Mouse (Mus musculus): ENCODE data around the gene Jmy. TPM values are rescaled to one million over a fixed set of nuclear protein-coding genes. Genes with fewer than 3 reads are reported as not detected.

Jmy gene
- polyA plus RNA-seq, 1 experiment from 2014 or later: 10.9 TPM

DNA sequence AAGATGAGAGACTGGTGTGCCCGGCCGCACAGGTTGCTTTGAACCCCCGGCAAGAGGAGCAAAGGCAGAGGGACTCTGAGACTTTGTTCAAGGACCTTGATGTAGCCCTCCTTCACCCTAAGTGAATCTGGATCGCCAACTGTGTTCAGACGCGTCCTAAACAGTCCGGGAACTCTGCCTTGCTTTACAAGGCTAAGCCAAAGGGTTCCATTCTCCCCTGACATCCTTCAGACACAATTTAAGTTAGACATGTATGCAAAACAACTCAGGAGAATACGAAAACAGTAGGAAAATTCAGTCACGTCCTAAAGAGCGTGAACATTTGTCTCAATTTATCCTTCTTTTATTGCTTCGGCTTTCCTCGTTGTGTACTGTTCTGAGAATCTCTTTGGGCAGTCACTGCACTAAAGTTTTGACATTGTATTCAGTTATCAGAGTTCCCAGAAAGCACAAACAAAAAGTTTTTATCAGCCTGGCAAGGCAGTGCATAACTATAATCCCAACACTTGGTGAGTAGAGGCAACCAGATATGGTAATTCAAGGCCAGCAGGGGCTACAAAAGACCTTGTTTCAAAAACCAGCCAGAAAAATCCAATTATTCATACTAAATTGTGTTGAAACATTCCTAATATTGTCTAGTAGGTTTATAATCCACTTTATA is 495 bp upstream of the Jmy start:
- Histone ChIP-seq H3K9ac (replicated peaks) (peak overlapping the region; percentile 55), H3K27ac (replicated peaks) (peak overlapping the region; percentile 93), H3K4me3 (peak overlapping the region; percentile 93), H3K4me2 (replicated peaks) (peak overlapping the region; percentile 75), H3K9me3 (no peaks in the 10 kb centered on the region), H3K4me1 (peaks cover 27% of the 10 kb centered on the region), H3K27me3 (no peaks in the 10 kb centered on the region), H3K36me3 (no peaks in the 10 kb centered on the region)
- no peak; the same call in 1 of the 2 replicates for ATAC-seq (replicated peaks)
- WGBS: 8% methylated on average over 12 of the region's 12 CpGs

DNA sequence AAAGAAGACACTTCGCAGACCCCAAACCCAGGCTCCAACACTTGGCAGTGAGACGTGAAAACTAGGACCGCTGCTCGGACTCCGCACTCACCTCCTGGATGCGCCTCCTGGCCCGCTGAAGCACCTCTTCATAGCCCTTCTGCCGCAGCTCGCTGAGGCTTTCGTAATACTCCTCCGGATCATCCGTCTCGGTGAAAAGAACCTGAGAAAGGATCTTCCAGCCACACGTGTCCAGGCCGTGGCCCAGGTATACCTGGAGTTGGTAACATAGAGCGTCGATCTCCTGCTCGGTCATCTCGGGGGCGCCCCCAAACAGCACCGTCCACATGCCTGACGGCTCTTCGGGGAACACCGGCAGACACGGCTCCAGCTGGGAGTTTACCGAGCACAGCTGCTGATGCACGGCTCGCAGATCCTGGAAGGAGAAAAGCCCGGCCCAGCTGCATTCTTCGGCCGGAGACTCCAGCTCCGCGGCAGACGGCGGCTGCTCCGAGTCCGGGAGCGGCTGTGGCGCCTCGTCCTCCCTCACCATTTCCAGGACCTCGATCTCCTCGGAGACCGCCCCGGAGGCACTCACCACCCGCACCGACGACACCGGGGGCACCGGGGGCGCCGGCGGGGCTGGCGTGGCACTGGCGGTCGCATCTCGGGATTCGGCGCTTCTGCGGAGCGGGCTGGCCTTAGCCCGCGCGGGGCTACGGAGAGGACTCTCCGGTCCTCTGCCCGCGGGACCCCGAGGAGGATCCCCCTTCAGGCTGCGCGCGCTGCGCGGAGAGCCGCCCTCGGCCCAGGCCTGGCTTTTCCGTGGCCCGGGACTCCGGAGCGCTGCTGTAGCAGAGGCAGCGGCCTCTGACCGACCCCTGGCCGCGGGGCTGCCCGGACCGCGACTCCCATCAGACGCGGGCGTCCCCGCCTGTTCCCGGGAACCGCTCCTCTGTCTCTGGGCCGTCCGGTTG is 1.1 kb downstream of the Jmy start:
- H3K4me2 ChIP-seq (replicated peaks): peak overlapping the region; percentile 75
- peak overlapping the region; percentile 93 for H3K27ac ChIP-seq (replicated peaks)
- H3K9me3 ChIP-seq: no peaks in the 10 kb centered on the region
- H3K36me3 ChIP-seq: peaks cover 3% of the 10 kb centered on the region; the same call in 1 of the 2 replicates
- peak overlapping the region; percentile 86 for H3K9ac ChIP-seq (replicated peaks)
- under 1% methylated on average over 94 of the region's 94 CpGs for WGBS
- no peaks in the 10 kb centered on the region for H3K27me3 ChIP-seq
- peaks cover 41% of the 10 kb centered on the region for H3K4me1 ChIP-seq
- ATAC-seq (replicated peaks): peak; percentile 44
- peak overlapping the region; percentile 93 for H3K4me3 ChIP-seq

DNA sequence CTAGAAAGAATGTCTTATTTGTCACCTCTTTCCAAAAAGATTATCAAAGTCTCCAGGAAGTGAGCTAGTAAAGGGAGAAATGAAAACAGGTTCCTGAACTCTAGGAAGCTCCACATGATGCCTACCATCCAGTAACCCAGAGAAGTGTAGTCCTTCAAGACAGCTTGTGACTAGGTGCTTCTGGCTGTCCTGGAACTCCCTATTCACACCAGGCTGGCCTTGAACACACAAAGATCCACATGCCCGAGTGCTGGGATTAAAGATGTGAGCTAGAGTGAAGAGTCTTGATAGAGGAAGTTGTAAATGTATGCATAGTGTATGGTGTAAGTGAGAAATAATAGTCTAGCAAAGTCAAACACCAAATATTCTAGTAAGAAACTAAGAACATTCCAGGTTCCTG is 2.6 kb downstream of the Jmy start:
- H3K4me1 ChIP-seq: peaks cover 41% of the 10 kb centered on the region
- H3K9me3 ChIP-seq: no peaks in the 10 kb centered on the region
- no peak for ATAC-seq (replicated peaks)
- peak overlapping the region; percentile 75 for H3K4me2 ChIP-seq (replicated peaks)
- 0 out of 2 replicates have a peak overlapping the region, but pooled peaks have one; percentile 86 for H3K9ac ChIP-seq (replicated peaks)
- H3K27me3 ChIP-seq: no peaks in the 10 kb centered on the region
- H3K36me3 ChIP-seq: peaks cover 3% of the 10 kb centered on the region; the same call in 1 of the 2 replicates
- H3K4me3 ChIP-seq: peak overlapping the region; percentile 93
- WGBS: 13% methylated on average over 1 of the region's 1 CpGs
- no peak overlapping the region for H3K27ac ChIP-seq (replicated peaks)

DNA sequence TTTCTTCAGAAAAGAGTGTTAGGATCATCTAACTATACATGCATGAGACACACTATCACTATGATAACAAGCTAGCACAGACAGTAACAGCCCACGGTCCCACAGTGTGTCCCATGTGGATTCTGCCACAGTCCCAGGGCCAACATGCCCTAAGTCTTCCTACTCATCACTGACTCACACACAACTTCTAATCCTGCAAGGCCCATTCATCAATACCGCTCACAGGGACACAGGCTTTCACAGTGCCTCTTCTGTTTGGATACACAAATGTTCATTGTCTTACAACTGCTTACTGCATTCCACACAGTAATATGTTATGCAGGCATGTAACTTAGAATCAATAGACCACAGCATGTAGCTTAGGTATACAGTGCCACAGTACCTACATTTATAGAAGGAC is 11.1 kb downstream of the Jmy start:
- Histone ChIP-seq H3K27ac (replicated peaks) (no peak overlapping the region), H3K4me3 (no peak overlapping the region), H3K4me2 (replicated peaks) (no peak overlapping the region), H3K4me1 (peaks cover under 1% of the 10 kb centered on the region; the same call in 1 of the 2 replicates), H3K36me3 (peaks cover 11% of the 10 kb centered on the region), H3K9ac (replicated peaks) (no peak overlapping the region), H3K27me3 (no peaks in the 10 kb centered on the region), H3K9me3 (no peaks in the 10 kb centered on the region)
- WGBS: 64% methylated on average over 2 of the region's 2 CpGs
- ATAC-seq (replicated peaks): no peak

DNA sequence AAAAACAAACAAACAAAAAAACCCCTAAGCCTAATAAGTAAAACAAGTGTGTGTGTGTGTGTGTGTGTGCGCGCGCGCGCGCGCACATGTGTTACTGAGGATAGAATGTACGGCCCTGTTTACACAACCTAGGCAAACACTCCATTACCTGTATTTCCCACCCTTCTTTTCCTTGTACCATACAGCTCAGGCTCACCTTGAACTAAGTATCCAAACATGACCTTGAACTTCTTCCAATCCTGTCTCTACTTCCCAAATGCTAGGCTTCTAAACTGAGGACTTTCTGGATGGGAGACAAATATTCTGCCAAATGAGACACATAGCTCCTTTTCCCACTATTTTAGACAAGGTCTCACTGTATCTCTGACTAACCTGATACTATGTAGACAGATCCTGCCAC is 11.9 kb downstream of the Jmy start:
- no peaks in the 10 kb centered on the region for H3K27me3 ChIP-seq
- no peak overlapping the region for H3K9ac ChIP-seq (replicated peaks)
- H3K4me2 ChIP-seq (replicated peaks): no peak overlapping the region
- ATAC-seq (replicated peaks): no peak
- no peaks in the 10 kb centered on the region for H3K9me3 ChIP-seq
- H3K27ac ChIP-seq (replicated peaks): no peak overlapping the region
- WGBS: 99% methylated on average over 8 of the region's 8 CpGs
- H3K4me3 ChIP-seq: no peak overlapping the region
- no peaks in the 10 kb centered on the region; the same call in 1 of the 2 replicates for H3K4me1 ChIP-seq
- peaks cover 11% of the 10 kb centered on the region for H3K36me3 ChIP-seq

DNA sequence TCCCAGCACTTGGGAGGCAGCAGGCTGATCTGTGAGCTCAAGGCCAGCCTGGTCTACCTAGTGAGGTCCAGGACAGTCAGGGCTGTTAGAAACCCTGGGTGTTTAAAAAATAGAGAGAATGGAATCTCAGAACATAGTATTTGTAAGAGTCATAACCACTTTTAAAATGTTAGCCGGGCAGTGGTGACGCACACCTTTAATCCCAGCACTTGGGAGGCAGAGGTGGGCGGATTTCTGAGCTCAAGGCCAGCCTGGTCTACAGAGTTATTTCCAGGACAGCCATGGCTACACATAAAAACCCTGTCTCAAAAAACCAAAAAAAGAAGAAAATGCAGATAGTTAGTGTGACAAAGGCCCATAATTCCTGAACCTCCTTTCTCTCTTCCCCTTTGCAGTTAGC is 15.3 kb downstream of the Jmy start:
- Histone ChIP-seq H3K27ac (replicated peaks) (no peak overlapping the region), H3K9me3 (no peaks in the 10 kb centered on the region), H3K27me3 (no peaks in the 10 kb centered on the region), H3K36me3 (0 out of 2 replicates have a peak, but pooled peaks cover 3% of the 10 kb centered on the region), H3K4me3 (no peak overlapping the region), H3K4me1 (no peaks in the 10 kb centered on the region; the same call in 1 of the 2 replicates), H3K4me2 (replicated peaks) (no peak overlapping the region), H3K9ac (replicated peaks) (no peak overlapping the region)
- ATAC-seq (replicated peaks): no peak
- WGBS: 100% methylated on average over 3 of the region's 3 CpGs

DNA sequence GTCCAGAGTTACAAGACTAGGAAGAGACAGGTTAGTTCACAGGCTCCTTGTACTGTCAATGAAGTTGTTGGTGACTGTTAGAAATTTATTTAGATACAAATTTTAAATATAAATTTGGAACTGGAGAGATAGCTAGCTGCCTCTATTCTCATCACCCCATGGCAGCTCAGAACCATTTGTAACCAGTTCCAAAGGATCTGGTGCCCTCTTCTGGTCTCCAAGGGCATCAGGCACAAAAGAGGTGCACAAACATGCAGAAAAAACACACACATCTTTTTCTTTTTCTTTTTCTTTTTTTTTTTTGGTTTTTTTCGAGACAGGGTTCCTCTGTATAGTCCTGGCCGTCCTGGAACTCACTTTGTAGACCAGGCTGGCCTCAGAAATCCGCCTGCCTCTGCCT is 18.5 kb downstream of the Jmy start:
- Histone ChIP-seq H3K9me3 (no peaks in the 10 kb centered on the region), H3K27ac (replicated peaks) (0 out of 2 replicates have a peak overlapping the region, but pooled peaks have one; percentile 15), H3K9ac (replicated peaks) (no peak overlapping the region), H3K36me3 (0 out of 2 replicates have a peak, but pooled peaks cover 3% of the 10 kb centered on the region), H3K4me3 (no peak overlapping the region), H3K4me2 (replicated peaks) (no peak overlapping the region), H3K4me1 (no peaks in the 10 kb centered on the region), H3K27me3 (no peaks in the 10 kb centered on the region)
- 95% methylated on average over 3 of the region's 3 CpGs for WGBS
- no peak for ATAC-seq (replicated peaks)

DNA sequence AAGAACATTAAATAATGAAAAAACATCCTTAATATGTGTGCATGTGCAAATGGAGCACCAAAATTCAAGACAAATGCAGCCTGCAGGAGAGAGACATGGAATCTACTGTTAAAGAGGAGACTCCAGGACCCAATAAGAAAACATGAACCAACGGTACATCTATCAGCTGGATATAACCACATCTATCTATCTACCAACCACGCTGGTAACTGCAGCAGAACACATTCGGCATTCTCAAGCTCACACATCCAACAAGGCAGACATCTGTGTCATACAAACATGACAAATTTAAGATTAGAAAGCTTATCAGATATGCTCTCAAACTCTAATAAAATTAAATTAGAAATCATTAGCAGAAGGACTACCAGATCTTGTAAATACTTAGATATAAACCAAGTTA is 21.3 kb downstream of the Jmy start:
- Histone ChIP-seq H3K9ac (replicated peaks) (no peak overlapping the region), H3K36me3 (0 out of 2 replicates have a peak, but pooled peaks cover 3% of the 10 kb centered on the region)
- no peak for ATAC-seq (replicated peaks)

DNA sequence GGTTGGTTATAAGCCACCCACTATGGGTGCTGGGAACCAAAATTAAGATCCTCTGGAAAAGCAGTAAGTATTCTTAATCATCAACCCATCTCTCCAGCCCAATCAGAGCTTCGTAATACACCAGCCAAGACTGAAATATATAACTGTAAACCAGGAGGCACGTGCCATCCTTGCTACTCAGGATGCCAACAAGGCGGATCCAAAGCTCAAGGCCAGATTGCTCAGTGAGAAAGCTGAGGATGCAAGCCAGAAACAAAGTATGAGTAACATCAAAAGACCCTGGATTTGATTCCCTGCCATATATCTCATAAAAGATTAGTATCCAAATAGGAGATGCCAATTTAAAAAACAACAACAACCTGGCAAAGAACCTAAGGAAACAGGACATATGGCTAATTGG is 31.3 kb downstream of the Jmy start:
- Histone ChIP-seq H3K4me3 (no peak overlapping the region), H3K27ac (replicated peaks) (peak overlapping the region; percentile 66), H3K4me2 (replicated peaks) (no peak overlapping the region), H3K36me3 (peaks cover 15% of the 10 kb centered on the region), H3K9me3 (no peaks in the 10 kb centered on the region), H3K4me1 (no peaks in the 10 kb centered on the region), H3K9ac (replicated peaks) (no peak overlapping the region), H3K27me3 (no peaks in the 10 kb centered on the region)
- 74% methylated on average over 3 of the region's 3 CpGs for WGBS
- peak; percentile 90 for ATAC-seq (replicated peaks)

More for the DNA sequence above, 21.3 kb downstream of the Jmy start:
- Histone ChIP-seq H3K27me3 (no peaks in the 10 kb centered on the region), H3K4me1 (no peaks in the 10 kb centered on the region), H3K4me3 (no peak overlapping the region), H3K27ac (replicated peaks) (no peak overlapping the region), H3K9me3 (no peaks in the 10 kb centered on the region), H3K4me2 (replicated peaks) (no peak overlapping the region)
- 96% methylated on average over 3 of the region's 3 CpGs for whole genome bisulfite sequencing

DNA sequence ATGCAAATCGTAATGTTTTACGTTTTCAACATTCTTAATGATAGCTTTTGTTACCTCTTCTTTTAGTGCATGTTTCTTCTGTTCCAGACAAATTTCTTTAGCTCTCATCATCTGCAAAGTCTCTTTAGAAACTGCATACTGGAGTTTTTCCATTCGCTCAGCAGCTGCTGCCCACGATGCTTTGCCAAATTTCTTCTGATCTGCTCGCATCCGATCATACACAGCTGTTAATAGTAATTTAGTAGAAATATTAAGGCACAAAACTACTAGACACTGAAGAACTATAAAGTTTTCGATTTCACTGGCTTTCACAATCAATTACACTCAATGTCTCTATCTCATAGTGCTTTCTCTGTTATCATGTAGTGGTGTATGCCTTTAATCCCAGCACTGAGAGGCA is 40.0 kb downstream of the Jmy start:
- no peak for ATAC-seq (replicated peaks)
- Histone ChIP-seq H3K4me2 (replicated peaks) (no peak overlapping the region), H3K9me3 (no peaks in the 10 kb centered on the region), H3K9ac (replicated peaks) (no peak overlapping the region), H3K27me3 (no peaks in the 10 kb centered on the region), H3K4me3 (no peak overlapping the region), H3K36me3 (peaks cover 22% of the 10 kb centered on the region; the same call in 1 of the 2 replicates), H3K27ac (replicated peaks) (0 out of 2 replicates have a peak overlapping the region, but pooled peaks have one; percentile 44), H3K4me1 (0 out of 2 replicates have a peak, but pooled peaks cover 4% of the 10 kb centered on the region)
- 86% methylated on average over 7 of the region's 7 CpGs for WGBS

DNA sequence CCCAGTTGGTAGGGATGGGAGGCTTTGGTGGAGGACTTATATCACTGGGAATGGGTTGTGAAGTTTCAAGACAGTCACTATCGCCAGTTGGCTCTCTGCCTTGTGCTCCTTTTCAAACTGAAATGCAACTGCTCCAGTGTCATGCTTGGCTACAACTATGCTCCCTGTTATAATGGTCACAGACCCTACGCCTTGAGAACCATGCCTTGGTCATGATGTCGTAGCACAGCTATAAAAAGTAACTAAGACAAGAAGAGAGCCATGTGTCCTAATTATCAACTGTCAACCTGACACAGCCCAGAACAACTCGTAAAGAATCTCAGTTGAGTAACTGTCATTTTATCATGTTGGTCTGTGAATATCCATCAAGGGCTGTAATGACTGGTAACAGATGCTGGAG is 41.0 kb downstream of the Jmy start:
- Histone ChIP-seq H3K9ac (replicated peaks) (no peak overlapping the region), H3K4me2 (replicated peaks) (no peak overlapping the region), H3K4me3 (no peak overlapping the region), H3K27ac (replicated peaks) (no peak overlapping the region), H3K4me1 (0 out of 2 replicates have a peak, but pooled peaks cover 4% of the 10 kb centered on the region), H3K36me3 (peaks cover 22% of the 10 kb centered on the region; the same call in 1 of the 2 replicates), H3K9me3 (no peaks in the 10 kb centered on the region), H3K27me3 (no peaks in the 10 kb centered on the region)
- 78% methylated on average over 4 of the region's 4 CpGs for WGBS
- ATAC-seq (replicated peaks): no peak

DNA sequence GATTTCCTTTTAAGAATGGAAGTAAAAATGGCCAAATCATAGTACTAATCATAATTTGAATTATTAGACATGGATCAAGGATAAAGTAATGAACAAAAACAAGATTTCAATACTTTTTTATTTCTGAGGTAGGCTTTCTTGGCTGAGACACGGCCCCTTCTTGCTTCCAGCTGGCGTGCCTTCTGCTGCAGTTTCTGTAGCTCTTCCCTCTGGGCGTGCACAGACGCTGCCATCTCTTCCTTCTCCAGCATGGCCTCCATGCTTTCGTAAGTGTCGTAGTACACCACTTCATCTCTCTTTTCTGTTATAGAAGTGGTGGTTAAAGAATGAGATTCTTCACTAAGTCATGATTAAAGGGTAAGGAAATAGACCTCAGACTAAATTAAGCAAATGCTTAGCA is 46.3 kb downstream of the Jmy start:
- Histone ChIP-seq H3K27me3 (no peaks in the 10 kb centered on the region), H3K4me1 (0 out of 2 replicates have a peak, but pooled peaks cover 6% of the 10 kb centered on the region), H3K4me2 (replicated peaks) (no peak overlapping the region), H3K4me3 (no peak overlapping the region), H3K27ac (replicated peaks) (peak overlapping the region; percentile 39), H3K9me3 (no peaks in the 10 kb centered on the region), H3K36me3 (peaks cover 33% of the 10 kb centered on the region; the same call in 1 of the 2 replicates), H3K9ac (replicated peaks) (no peak overlapping the region)
- WGBS: 66% methylated on average over 6 of the region's 6 CpGs
- ATAC-seq (replicated peaks): peak; percentile 75; the same call in 1 of the 2 replicates
